Mouse (Mus musculus) G1E (cell line): Measurements from ENCODE around the gene Gm5129.

Experiments
- CTCF ChIP-seq: IDR thresholded peaks from 2 replicates; pipeline ENCODE4 v1.5.1; 2012; ENCODE audit warnings: low read depth, low read length, inconsistent platforms, mixed read lengths
- GATA1 ChIP-seq: IDR thresholded peaks from 2 replicates; pipeline ENCODE4 v1.6.1; 2012; ENCODE audit warnings: borderline replicate concordance, low read length, inconsistent platforms, mixed read lengths
- POLR2AphosphoS5 ChIP-seq: IDR thresholded peaks from 2 replicates; pipeline ENCODE4 v1.6.1; 2012; ENCODE audit warnings: low read depth, low read length, inconsistent platforms; ENCODE audit not compliant: insufficient replicate concordance
- TAL1 ChIP-seq: conservative IDR thresholded peaks from 2 replicates; pipeline ENCODE4 v1.6.1; 2012; ENCODE audit warnings: low read depth, low read length, inconsistent platforms, mixed read lengths

GRCm38 (mm10) chr5:29734831-29735510 is 765 bp downstream of the Gm5129 start:
- no peak for TF ChIP-seq CTCF
- TF ChIP-seq TAL1 = no peak
- TF ChIP-seq GATA1 = no peak
- TF ChIP-seq POLR2AphosphoS5 = no peak
